Mouse (Mus musculus) retina, adult 2 months (tissue): ENCODE measurements at regions not wholly inside any gene's neighbourhood (a gene's known extent, or its start where the extent isn't known, plus 50 kb on each side); places are given as distances from the start of the nearest gene placed in this dataset.

Experiments used
- DNase-seq: peaks from one replicate; pipeline ENCODE4 v3.0.0-alpha.2; 2012; ENCODE audit warnings: low read depth, low spot score

- peak; percentile 13 for DNase-seq
Measured at GRCm38 (mm10) chr17:54065187-54065795, 74.8 kb upstream of the Sult1c1 start.

GRCm38 (mm10) chr17:54061280-54061679 is 70.8 kb upstream of the Sult1c1 start:
- DNase-seq = peak; percentile 9
